Mouse (Mus musculus): Measurements from ENCODE around the gene Mrps9.
"Not testable (repeated sequence)": the region's sequence is repeated elsewhere in the genome, so short reads cannot be mapped to it uniquely, and the experiment has no call there.

Mrps9 gene

DNA sequence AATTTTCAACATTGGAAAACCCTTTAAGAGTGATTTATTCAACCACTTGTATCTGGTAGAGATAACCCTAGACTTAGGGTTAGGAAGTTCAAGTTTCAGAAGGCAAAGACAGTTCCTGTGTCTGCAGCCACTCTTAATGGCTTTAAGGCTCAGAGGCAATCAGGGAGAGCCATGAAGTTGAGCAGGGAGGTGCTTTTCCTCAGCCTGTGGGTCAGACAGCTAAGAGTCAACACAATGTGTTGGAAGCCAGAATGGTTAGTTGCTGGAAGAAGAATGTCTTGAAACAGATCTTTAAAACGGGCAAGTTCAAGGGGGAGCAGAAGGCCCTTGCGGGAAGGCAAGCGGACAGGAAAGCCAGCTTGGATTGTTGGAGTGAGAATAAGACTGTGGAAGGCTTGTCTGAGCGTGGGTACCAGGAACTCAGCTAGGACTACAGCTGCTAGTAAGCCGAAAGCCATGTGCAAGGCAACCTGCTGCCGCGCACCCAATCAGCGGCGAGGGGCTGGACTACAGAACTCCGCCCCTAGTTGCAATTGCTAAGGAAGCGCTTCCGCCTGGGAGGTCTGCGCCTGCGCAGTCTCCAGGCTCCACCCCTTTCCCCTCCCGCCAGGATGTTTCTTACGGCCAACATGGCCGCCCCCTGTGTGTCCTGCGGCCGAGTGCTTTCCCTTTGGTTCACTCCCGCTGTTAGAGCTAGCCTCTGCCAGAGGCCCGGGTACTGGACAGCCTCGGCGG, at the start of gene Mrps9:
Mrps9 (plus strand) TSS at position 571 of the 735 bp plus-strand sequence.
- DNase-seq = peak; percentile 96

GRCm38 (mm10) chr1:42813301-42813845, 37.7 kb upstream of the Mrps9 start:
- no peak for DNase-seq

DNA sequence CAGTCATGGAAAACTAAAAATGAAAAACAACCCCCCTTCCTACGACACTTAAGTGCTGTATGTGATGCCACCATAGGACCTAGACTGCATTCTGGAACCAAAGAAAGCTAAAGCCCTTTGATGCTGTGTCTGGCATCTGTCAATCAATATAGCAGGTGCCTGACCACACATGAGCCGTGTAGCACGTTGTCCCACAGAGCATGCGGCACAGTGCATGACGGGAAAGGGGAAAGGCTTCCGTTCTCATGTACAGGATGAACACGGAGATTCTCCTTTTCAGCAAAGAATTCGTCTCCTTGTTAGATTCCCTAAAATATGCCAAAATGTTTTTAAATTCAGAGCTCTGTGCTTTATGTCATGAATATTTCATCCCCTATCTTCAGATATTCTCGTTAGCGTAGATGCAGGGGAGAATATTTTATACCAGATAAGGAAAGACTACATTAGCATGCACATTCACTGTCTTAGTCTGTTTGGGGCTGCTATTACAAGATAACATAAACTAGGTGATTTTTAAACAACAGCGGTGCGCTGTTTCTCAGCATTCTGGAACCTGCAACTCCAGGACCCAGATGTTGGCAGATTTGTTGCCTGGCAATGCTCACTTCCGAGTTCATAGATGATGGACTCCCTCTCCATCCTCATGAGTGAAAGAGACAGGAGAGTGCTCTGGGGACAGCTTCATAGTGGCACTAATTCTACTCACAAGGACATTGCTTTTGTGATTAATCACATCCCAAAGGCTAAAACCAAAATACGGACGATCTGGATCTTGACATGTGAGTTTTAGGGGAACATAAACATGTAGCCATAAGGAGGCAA, 36.0 kb upstream of the Mrps9 start:
- DNase-seq = no peak

- DNase-seq = no peak
Observed at GRCm38 (mm10) chr1:42851398-42851767, 350 bp downstream of the Mrps9 start.

DNA sequence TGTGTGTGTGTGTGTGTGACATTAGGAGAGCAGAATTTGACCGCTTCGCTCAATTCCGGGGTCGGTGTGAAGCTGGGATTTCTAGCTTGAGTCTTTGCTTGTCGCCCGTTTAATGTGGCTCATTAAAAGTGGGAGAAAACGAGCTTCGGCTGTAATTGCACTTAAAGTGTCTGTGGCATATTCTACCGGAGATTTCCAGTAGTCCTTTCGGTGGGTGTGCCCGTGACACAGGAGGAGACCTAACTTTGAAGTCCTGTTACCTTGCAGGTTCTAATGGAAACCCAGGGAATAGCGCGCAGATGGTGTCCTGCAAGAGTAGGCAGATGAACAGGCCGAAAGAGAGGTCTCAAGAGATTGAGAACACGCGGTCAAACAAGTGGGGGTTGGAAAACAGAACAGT, 777 bp downstream of the Mrps9 start:
- DNase-seq = no peak

DNA sequence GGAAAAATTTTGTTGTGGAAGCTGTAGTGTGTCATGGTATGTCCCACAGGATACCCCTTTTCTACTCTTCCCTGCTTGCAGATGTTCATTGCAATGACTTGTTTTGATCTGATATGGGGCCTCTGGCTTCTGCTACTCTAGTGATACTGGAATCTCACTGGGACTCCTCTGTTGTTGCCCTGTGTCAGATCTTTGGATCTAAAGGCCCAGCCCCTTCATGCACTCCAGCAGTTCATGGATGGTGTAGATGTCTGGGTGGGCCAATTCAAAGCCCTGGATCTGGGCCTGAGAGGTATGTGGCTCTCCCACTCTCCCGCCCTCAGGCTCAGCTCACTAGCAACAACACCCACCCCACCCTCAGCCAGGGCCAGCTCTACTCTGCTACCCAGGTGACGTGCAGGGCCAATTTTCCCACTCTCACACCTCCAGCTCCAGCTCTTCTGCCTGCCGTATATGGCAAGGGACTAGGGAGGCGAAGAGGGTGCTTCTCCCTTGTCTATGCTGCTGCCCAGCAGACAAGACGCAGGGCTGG, 13.8 kb downstream of the Mrps9 start:
- DNase-seq = no peak

DNA sequence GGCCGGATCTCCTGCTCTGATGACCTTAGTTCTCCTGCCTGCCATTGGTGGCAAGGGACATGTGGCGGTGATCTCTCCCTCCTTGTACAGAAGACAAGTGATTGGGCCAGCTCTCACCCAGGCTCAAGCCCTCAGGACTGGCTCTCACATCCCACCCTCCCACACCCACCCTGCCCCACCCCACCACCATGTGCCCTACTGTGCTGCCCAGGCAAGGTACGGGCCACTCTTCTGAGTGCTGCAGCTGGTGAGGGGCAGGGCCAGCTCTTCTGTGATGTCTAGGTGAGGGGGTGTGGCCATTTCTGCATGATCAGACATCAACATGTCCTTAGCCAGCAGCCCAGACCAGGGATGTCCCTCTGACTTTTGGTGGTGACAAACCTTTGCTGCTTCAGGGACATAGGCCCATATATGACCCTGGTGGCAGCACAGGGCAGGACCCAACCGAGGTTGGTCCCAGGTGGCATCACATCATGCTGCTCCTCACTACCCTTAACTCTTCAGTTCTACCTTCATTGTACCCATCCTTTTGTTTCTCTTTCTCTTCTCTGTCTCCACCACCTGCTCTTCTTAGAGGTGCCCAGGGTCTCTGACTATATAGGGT, 14.4 kb downstream of the Mrps9 start:
- no peak for DNase-seq

DNA sequence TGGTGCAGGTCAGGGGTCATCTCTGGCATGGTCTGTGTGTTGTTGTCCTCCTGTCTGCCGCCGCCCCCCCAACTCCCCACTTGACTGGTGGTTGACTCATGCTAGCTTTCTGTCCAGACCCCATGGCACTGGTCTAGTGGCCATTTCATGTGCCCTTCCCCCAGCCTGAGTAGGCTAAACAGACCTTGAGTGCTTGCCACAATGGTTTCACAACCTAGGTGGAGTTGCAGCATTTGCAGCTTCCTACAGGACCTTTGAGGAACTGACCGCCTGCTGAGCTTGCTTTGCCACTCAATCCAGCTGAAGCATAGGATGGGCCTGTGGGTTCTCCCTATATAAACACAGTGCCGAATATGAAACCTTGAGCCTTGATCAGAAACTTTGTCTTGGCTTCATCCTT, 15.0 kb downstream of the Mrps9 start:
- no peak for DNase-seq

GRCm38 (mm10) chr1:42867188-42867587, 16.2 kb downstream of the Mrps9 start:
- no peak for DNase-seq

DNA sequence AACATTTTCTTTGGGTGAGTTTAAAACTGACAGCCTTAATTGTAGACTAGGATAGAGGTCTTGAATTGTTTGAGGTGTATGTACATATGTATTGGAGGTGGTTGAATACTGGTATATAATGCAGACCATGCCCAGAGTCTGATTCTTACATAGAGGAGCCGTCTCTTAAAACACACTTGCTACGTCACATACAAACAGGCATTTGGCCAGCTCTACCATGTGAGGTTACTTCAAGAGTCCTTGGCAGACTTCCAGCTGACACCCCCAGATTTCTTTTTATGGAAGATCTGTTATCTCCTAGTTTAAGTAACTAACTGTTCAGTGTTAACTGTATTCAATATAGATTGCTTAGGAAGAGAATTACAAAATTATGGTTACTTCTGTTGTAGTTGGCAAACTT, 23.1 kb downstream of the Mrps9 start:
- no peak for DNase-seq

DNA sequence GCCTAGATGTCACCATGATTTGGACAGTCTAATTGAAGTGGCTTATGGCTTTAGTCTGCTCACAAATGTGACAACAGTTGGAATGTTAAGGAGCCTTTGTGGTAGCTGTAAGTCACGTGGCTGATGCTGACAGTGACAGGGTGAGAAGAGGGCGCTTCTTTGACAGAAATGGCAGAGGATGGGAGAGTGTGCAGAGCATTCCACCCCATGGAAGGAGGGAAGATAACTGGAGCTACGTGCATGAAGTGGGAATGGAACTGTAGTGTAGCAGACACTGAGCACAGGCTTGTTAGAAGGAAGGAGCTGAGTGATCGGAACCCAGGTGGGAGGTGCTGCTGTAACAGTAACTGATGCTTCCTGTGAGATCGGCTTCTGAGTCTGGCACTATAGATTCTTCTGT, 24.2 kb downstream of the Mrps9 start:
- no peak for DNase-seq

DNA sequence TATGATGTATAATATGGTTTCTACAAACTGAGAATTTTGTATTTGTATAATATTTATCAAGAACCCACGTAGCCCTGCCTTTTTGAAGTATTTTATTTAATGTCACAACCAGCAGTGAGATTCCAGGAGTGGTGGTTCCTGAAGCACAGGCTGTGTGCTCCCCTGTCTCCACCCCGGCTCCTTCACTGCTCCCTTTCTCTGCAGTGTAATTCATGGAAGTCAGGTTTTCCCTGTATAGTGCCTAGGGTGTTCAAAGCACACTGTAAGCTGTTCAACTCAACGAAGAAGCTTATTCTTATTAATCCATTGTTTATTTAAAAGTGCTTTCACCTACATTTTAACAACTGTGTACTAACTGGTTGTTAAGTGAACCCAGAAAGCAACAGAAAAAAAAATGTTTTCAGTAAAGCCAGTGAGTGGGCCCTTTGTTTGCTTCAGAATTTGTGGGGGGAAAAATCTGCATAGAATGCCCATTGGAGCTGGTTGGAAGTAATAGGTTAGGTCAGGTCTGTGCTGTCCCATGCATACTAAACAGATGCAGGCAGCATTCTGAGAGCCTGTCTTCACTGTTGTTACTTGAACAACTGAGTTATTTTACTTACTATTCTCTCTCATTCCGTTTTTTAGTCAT, 25.5 kb downstream of the Mrps9 start:
- no peak for DNase-seq

DNA sequence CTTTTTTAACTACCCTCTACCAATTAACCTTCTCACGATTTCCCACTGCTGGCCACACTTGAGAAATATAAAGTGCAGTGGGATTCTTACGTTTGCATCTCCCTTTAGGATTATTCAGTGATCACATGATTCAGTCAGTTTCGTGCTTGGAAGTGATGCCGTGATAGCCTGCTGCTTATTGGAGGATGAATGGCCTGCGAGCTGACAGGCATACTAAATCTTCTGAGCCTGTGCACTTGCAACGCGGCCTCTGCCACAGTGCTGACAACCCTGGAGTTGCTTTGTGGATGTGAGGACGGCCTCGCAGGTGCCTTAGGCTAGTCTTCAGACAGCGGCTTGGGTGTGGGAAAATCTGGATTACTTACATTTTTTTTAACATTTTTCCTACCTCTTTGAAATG, 26.2 kb downstream of the Mrps9 start:
- no peak for DNase-seq

DNA sequence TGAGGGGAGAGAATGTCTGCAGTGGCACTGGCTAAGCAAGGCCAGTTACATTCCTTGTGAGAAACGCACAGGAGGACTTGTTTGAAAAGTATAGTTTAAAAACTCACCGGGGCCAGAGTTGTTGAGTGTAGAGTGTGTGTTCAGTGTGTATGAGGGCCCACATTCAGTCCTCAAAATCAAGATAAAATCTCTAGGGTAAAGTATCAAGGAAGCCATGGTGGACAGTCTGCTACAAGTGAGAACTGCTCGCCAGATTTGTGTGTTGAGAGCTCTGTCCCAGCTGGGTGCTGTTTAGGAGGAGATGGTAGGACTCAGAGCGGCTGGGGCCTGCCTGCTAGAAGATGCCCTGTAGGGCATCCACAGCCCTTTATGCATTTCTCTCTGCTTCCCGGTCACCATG, 27.8 kb downstream of the Mrps9 start:
- no peak for DNase-seq

DNA sequence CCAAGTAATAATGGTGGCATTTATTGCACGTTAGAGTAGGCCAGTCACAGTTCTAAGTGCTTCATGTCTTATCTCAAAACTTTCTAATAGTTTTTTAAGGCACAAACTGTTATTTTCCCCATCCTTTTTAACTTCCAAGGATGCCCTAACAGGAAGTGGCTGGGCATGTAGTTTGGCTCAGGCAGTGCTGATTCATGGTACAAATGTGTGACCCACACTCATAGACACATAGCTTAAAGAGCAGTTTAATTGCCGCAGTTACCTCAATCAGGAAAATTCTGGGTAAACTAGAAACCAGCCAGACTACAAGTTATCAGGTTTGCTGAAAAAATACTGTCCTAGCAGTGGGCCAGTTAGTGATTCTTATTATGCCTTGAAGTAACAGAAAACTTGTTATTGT, 31.2 kb downstream of the Mrps9 start:
- no peak for DNase-seq

DNA sequence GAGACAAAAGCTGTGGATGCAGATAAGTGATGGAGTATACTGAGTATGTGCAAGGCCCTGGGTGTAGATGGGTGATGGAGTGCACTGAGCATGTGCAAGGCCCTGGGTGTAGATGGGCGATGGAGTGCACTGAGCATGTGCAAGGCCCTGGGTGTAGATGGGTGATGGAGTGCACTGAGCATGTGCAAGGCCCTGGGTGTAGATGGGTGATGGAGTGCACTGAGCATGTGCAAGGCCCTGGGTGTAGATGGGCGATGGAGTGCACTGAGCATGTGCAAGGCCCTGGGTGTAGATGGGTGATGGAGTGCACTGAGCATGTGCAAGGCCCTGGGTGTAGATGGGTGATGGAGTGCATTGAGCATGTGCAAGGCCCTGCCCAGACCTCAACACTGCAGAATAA, 32.4 kb downstream of the Mrps9 start:
- not testable (repeated sequence) for DNase-seq

GRCm38 (mm10) chr1:42887835-42888234, 36.8 kb downstream of the Mrps9 start:
- no peak for DNase-seq

- no peak for DNase-seq
Observed at GRCm38 (mm10) chr1:42888541-42889349, 37.7 kb downstream of the Mrps9 start.

GRCm38 (mm10) chr1:42889421-42889887, 38.4 kb downstream of the Mrps9 start:
- no peak for DNase-seq

DNA sequence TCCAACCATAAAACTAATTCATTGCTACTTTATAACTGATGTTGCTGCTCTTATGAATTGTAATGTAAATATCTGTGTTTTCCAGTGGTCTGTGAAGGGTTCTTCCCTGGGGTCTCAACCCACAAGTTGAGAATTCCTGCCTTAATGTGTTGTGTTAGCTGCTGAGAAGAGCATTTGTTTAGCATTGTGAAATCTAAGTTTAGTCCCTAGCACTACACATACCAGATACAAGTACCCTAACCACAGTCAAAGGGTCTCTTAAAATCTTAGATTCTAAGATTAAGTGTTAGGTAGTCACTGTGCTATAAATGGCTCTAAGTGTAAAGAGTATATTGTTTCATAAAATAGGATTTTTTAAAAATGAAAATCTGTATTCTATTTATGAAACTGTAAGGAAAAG, 43.7 kb downstream of the Mrps9 start:
- no peak for DNase-seq

DNA sequence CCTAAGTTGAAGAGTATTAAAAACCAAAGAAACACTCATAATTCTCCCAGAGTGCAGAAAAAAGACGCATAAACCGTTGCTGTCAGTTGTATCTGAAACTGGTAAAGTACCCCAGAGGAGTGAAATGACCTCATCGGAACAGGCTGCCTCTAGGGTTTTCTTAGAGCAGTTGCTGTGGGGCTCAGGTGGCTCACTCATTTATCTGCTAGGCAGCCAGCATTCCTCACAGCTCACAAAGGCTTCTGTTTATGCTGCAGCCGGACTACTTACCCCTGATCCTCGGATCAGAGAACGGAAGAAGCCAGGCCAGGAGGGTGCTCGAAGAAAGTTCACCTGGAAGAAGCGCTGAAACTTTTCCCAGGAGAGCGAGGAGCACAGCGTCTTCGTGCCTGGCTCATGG, 54.1 kb downstream of the Mrps9 start:
- DNase-seq = no peak

GRCm38 (mm10) chr1:42906696-42907095, 55.7 kb downstream of the Mrps9 start:
- no peak for DNase-seq

All from liver (tissue).